ENCODE assay signal across 7 mouse cellular contexts in genomic region chr4:107254414-107254813, GRCm38 (mm10). TPM values are rescaled to one million over a fixed set of nuclear protein-coding genes. Genes with fewer than 3 reads are reported as not detected.
DNase-seq lines count a peak whose midpoint lies in the region; ATAC-seq and TF ChIP-seq lines count a peak whose summit lies in the region.

No protein-coding gene starts in this region.

- H3K4me3 ChIP-seq in lung, embryonic 15.5 days, result peak overlapping the region; percentile 88
- H3K4me3 ChIP-seq in embryonic fibroblast, embryonic 13.5 days (ENCODE audit: insufficient read depth, low read length), result peak overlapping the region; percentile 90
- peak overlapping the region; percentile 66 for H3K4me3 ChIP-seq in limb, embryonic 10.5 days

- H3K27ac ChIP-seq in lung, embryonic 15.5 days, result peak overlapping the region; percentile 87; the same call in 1 of the 2 replicates
- peak overlapping the region; percentile 82 for H3K27ac ChIP-seq in embryonic fibroblast, embryonic 13.5 days (ENCODE audit: insufficient read depth, low read length)
- peak overlapping the region; percentile 96 for H3K27ac ChIP-seq in limb, embryonic 10.5 days

- peaks cover 30% of the 10 kb centered on the region for H3K4me1 ChIP-seq in lung, embryonic 15.5 days
- peaks cover 5% of the 10 kb centered on the region; the same call in 1 of the 2 replicates for H3K4me1 ChIP-seq in embryonic fibroblast, embryonic 13.5 days (ENCODE audit: control insufficient read depth, insufficient read depth, low read length)
- H3K4me1 ChIP-seq in limb, embryonic 10.5 days, result peaks cover 33% of the 10 kb centered on the region

- no peak for TF ChIP-seq CTCF in embryonic fibroblast, embryonic 13.5 days (IDR thresholded peaks at IDR 0.05; ENCODE audit: borderline replicate concordance, insufficient read depth, low read length)

- TF ChIP-seq POLR2A in embryonic fibroblast, embryonic 13.5 days (IDR thresholded peaks at IDR 0.05; ENCODE audit: low read depth, low read length), result no peak

- peak overlapping the region; percentile 60 for H3K4me2 ChIP-seq in lung, embryonic 15.5 days

- no peaks in the 10 kb centered on the region for H3K36me3 ChIP-seq in lung, embryonic 15.5 days
- no peaks in the 10 kb centered on the region for H3K36me3 ChIP-seq in limb, embryonic 10.5 days

- 29% methylated on average over 3 of the region's 3 CpGs for WGBS in lung, embryonic 15.5 days
- 16% methylated on average over 3 of the region's 3 CpGs for WGBS in limb, embryonic 10.5 days

- H3K27me3 ChIP-seq in lung, embryonic 15.5 days, result no peaks in the 10 kb centered on the region
- H3K27me3 ChIP-seq in limb, embryonic 10.5 days (ENCODE audit: low read depth, poor library complexity, severe bottlenecking), result no peaks in the 10 kb centered on the region

- ATAC-seq in lung, embryonic 15.5 days (ENCODE audit: borderline replicate concordance, extremely low read depth, low FRiP score, low TSS enrichment), result no peak

- no peak for DNase-seq in lung, postnatal 14 days
- DNase-seq in limb, embryonic 10.5 days (ENCODE audit: low spot score), result no peak
- DNase-seq in retina, embryonic 14.5 days (ENCODE audit: low spot score), result peak; percentile 44
- no peak for DNase-seq in urinary bladder, postnatal 25 days (ENCODE audit: low spot score)
- DNase-seq in gastrocnemius, adult 18-20 months (ENCODE audit: low spot score), result no peak

- peak overlapping the region; percentile 76 for H3K9ac ChIP-seq in lung, embryonic 15.5 days

- H3K9me3 ChIP-seq in lung, embryonic 15.5 days, result no peaks in the 10 kb centered on the region
- H3K9me3 ChIP-seq in limb, embryonic 10.5 days (replicated peaks), result no peaks in the 10 kb centered on the region

RNA-seq across cellular contexts. Expression of gene Hspb11, which starts 1.0 kb away (rescaled TPM):
- polyA plus RNA-seq in lung, embryonic 15.5 days (2015; fragmentation: Nextera tagmentation; extraction: Ambion mirVana), result 35.2 and 38.7 TPM in 2 replicates
- polyA plus RNA-seq in embryonic fibroblast, embryonic 13.5 days (2011; ENCODE audit: insufficient read length, low read depth, missing spikeins), result 62.5 and 65.2 TPM in 2 replicates
- 23.4 and 24.6 TPM in 2 replicates for polyA plus RNA-seq in limb, embryonic 10.5 days (2016; fragmentation: Nextera tagmentation; extraction: Ambion mirVana)
- total RNA-seq in gastrocnemius, adult 18-20 months (2021), result 1 to 10 TPM; 9.2 to 9.7 TPM

RNA-seq across cellular contexts. Expression of gene Lrrc42, which starts 1.1 kb away (rescaled TPM):
- 71.7 and 72.6 TPM in 2 replicates for polyA plus RNA-seq in lung, embryonic 15.5 days (2015; fragmentation: Nextera tagmentation; extraction: Ambion mirVana)
- 88.1 and 129 TPM in 2 replicates for polyA plus RNA-seq in embryonic fibroblast, embryonic 13.5 days (2011; ENCODE audit: insufficient read length, low read depth, missing spikeins)
- 75.1 and 89.6 TPM in 2 replicates for polyA plus RNA-seq in limb, embryonic 10.5 days (2016; fragmentation: Nextera tagmentation; extraction: Ambion mirVana)
- 1 to 10 TPM; 7.9 to 9.5 TPM for total RNA-seq in gastrocnemius, adult 18-20 months (2021)

RNA-seq across cellular contexts. Expression of gene Ldlrad1, which starts 45.4 kb away (rescaled TPM):
- 0.15 TPM in 1 of 2 replicates, not detected in the other for polyA plus RNA-seq in lung, embryonic 15.5 days (2015; fragmentation: Nextera tagmentation; extraction: Ambion mirVana)
- polyA plus RNA-seq in embryonic fibroblast, embryonic 13.5 days (2011; ENCODE audit: insufficient read length, low read depth, missing spikeins), result not detected in 2 replicates
- not detected in 2 replicates for polyA plus RNA-seq in limb, embryonic 10.5 days (2016; fragmentation: Nextera tagmentation; extraction: Ambion mirVana)
- not detected for total RNA-seq in gastrocnemius, adult 18-20 months (2021)

RNA-seq across cellular contexts. Expression of gene Dio1, which starts 52.6 kb away (rescaled TPM):
- polyA plus RNA-seq in lung, embryonic 15.5 days (2015; fragmentation: Nextera tagmentation; extraction: Ambion mirVana), result 0.18 and 0.25 TPM in 2 replicates
- not detected in 2 replicates for polyA plus RNA-seq in embryonic fibroblast, embryonic 13.5 days (2011; ENCODE audit: insufficient read length, low read depth, missing spikeins)
- not detected in 2 replicates for polyA plus RNA-seq in limb, embryonic 10.5 days (2016; fragmentation: Nextera tagmentation; extraction: Ambion mirVana)
- not detected for total RNA-seq in gastrocnemius, adult 18-20 months (2021)

RNA-seq across cellular contexts. Expression of gene Yipf1, which starts 59.7 kb away (rescaled TPM):
- polyA plus RNA-seq in lung, embryonic 15.5 days (2015; fragmentation: Nextera tagmentation; extraction: Ambion mirVana), result 51.6 and 55.3 TPM in 2 replicates
- 58.4 and 63.7 TPM in 2 replicates for polyA plus RNA-seq in embryonic fibroblast, embryonic 13.5 days (2011; ENCODE audit: insufficient read length, low read depth, missing spikeins)
- 38.8 and 42.3 TPM in 2 replicates for polyA plus RNA-seq in limb, embryonic 10.5 days (2016; fragmentation: Nextera tagmentation; extraction: Ambion mirVana)
- 1 to 10 TPM; 8.2 to 9.0 TPM for total RNA-seq in gastrocnemius, adult 18-20 months (2021)
